Mouse (Mus musculus) neural tube, embryonic 14.5 days (tissue): ENCODE measurements around the gene Trpm8. TPM values are rescaled to one million over a fixed set of nuclear protein-coding genes. Genes with fewer than 3 reads are reported as not detected.

ENCODE experiments used
- ATAC-seq: fragments of 200-750 bp; cut with Nextera tagmentation; 2 replicates; pipeline ENCODE4 v1.8.0; 2017; ENCODE audit warnings: low read depth, mild to moderate bottlenecking, moderate TSS enrichment, moderate library complexity
- H3K27ac ChIP-seq: fragments of 300-500 bp; sonication (generic); 2 replicates; pipeline ENCODE4 v1.5.1; 2014; ENCODE audit warnings: low read depth, mild to moderate bottlenecking, control low read depth, low read length, moderate library complexity, mixed read lengths
- H3K27me3 ChIP-seq: fragments of 300-500 bp; sonication (generic); 2 replicates; pipeline ENCODE4 v1.6.1; 2014; ENCODE audit warnings: low read length; ENCODE audit not compliant: control insufficient read depth, insufficient read depth
- H3K36me3 ChIP-seq: fragments of 300-500 bp; sonication (generic); 2 replicates; pipeline ENCODE4 v1.6.1; 2014; ENCODE audit warnings: low read length, mixed read lengths; ENCODE audit not compliant: control insufficient read depth, insufficient read depth
- H3K4me1 ChIP-seq: fragments of 300-500 bp; sonication (generic); 2 replicates; pipeline ENCODE4 v1.6.1; 2014; ENCODE audit warnings: low read length; ENCODE audit not compliant: control insufficient read depth, insufficient read depth
- H3K4me2 ChIP-seq: fragments of 300-500 bp; sonication (generic); 2 replicates; pipeline ENCODE4 v1.6.1; 2014; ENCODE audit warnings: mild to moderate bottlenecking, low read depth, low read length, control low read depth
- H3K4me3 ChIP-seq: fragments of 300-500 bp; sonication (generic); 2 replicates; pipeline ENCODE4 v1.5.1; 2014; ENCODE audit warnings: low read depth, low read length, control low read depth, mixed read lengths
- H3K9ac ChIP-seq: fragments of 300-500 bp; sonication (generic); replicated peaks from 2 replicates; pipeline ENCODE4 v1.6.1; 2014; ENCODE audit warnings: low read depth, mild to moderate bottlenecking, control low read depth, low read length, mixed read lengths
- H3K9me3 ChIP-seq: fragments of 300-500 bp; sonication (generic); 2 replicates; pipeline ENCODE4 v1.6.1; 2016; ENCODE audit warnings: low read length; ENCODE audit not compliant: control insufficient read depth
- WGBS: fragments of 180-500 bp; shearing (Covaris S2); extraction: QIAGEN DNeasy Blood & Tissue Kit; methylation state at CpG from one replicate; pipeline ENCODE4 v1.1.7; 2014; 5-methylcytosine and 5-hydroxymethylcytosine counted together
- polyA plus RNA-seq: library from polyadenylated mRNA; unstranded; fragments of >200 nt; fragmentation: Nextera tagmentation; extraction: Ambion mirVana; gene quantifications from 2 replicates; pipeline ENCODE4 v1.2.1, GENCODE M21; 2014

Gene Trpm8
- polyA plus RNA-seq, 1 experiment from 2014 or later, result 0.07 TPM

- ATAC-seq, result no peak
- no peak overlapping the region for H3K9ac ChIP-seq
- no peaks in the 10 kb centered on the region for H3K4me1 ChIP-seq
- H3K4me3 ChIP-seq, result no peak overlapping the region
- peaks cover 67% of the 10 kb centered on the region for H3K9me3 ChIP-seq
- WGBS, result 66% methylated on average over 4 of the region's 4 CpGs
- no peaks in the 10 kb centered on the region for H3K27me3 ChIP-seq
- no peak overlapping the region for H3K4me2 ChIP-seq
- H3K27ac ChIP-seq, result no peak overlapping the region
- no peaks in the 10 kb centered on the region for H3K36me3 ChIP-seq
These were observed 21.4 kb downstream of the Trpm8 start for GRCm38 (mm10) chr1:88298686-88299528.

GRCm38 (mm10) chr1:88299529-88299945, 22.1 kb downstream of the Trpm8 start:
- Histone ChIP-seq H3K27ac (no peak overlapping the region), H3K27me3 (no peaks in the 10 kb centered on the region), H3K4me3 (no peak overlapping the region), H3K9ac (no peak overlapping the region), H3K9me3 (peaks cover 74% of the 10 kb centered on the region), H3K4me2 (no peak overlapping the region), H3K36me3 (no peaks in the 10 kb centered on the region), H3K4me1 (no peaks in the 10 kb centered on the region)
- 83% methylated on average over 2 of the region's 2 CpGs for WGBS
- no peak for ATAC-seq

GRCm38 (mm10) chr1:88300301-88301050, 23.0 kb downstream of the Trpm8 start:
- 0 out of 2 replicates have a peak, but pooled peaks have one; percentile 9 for ATAC-seq
- 44% methylated on average over 5 of the region's 5 CpGs for WGBS
- no peaks in the 10 kb centered on the region for H3K36me3 ChIP-seq
- H3K27ac ChIP-seq, result no peak overlapping the region
- H3K9me3 ChIP-seq, result peaks cover 79% of the 10 kb centered on the region
- no peak overlapping the region for H3K9ac ChIP-seq
- no peaks in the 10 kb centered on the region for H3K4me1 ChIP-seq
- H3K4me3 ChIP-seq, result no peak overlapping the region
- no peak overlapping the region for H3K4me2 ChIP-seq
- H3K27me3 ChIP-seq, result no peaks in the 10 kb centered on the region

- Histone ChIP-seq H3K4me1 (no peaks in the 10 kb centered on the region), H3K9ac (no peak overlapping the region), H3K4me3 (no peak overlapping the region), H3K36me3 (no peaks in the 10 kb centered on the region), H3K9me3 (peaks cover 81% of the 10 kb centered on the region), H3K27me3 (no peaks in the 10 kb centered on the region), H3K4me2 (no peak overlapping the region), H3K27ac (no peak overlapping the region)
- 72% methylated on average over 9 of the region's 9 CpGs for WGBS
- 0 out of 2 replicates have a peak, but pooled peaks have one; percentile 0 for ATAC-seq
These were observed 23.9 kb downstream of the Trpm8 start for GRCm38 (mm10) chr1:88301121-88302014.

- WGBS, result 61% methylated on average over 14 of the region's 14 CpGs
- H3K4me1 ChIP-seq, result no peaks in the 10 kb centered on the region
- H3K4me3 ChIP-seq, result no peak overlapping the region
- no peaks in the 10 kb centered on the region for H3K27me3 ChIP-seq
- no peak overlapping the region for H3K27ac ChIP-seq
- H3K4me2 ChIP-seq, result no peak overlapping the region
- ATAC-seq, result no peak
- H3K9ac ChIP-seq, result no peak overlapping the region
- peaks cover 87% of the 10 kb centered on the region for H3K9me3 ChIP-seq
- H3K36me3 ChIP-seq, result no peaks in the 10 kb centered on the region
These were observed 24.7 kb downstream of the Trpm8 start for GRCm38 (mm10) chr1:88302057-88302740.

GRCm38 (mm10) chr1:88303762-88304161, 26.3 kb downstream of the Trpm8 start:
- 63% methylated on average over 6 of the region's 6 CpGs for WGBS
- Histone ChIP-seq H3K9ac (no peak overlapping the region), H3K36me3 (no peaks in the 10 kb centered on the region), H3K4me2 (no peak overlapping the region), H3K27me3 (no peaks in the 10 kb centered on the region), H3K9me3 (peaks cover 91% of the 10 kb centered on the region), H3K4me3 (no peak overlapping the region), H3K27ac (no peak overlapping the region), H3K4me1 (no peaks in the 10 kb centered on the region)
- ATAC-seq, result no peak

- Histone ChIP-seq H3K27me3 (no peaks in the 10 kb centered on the region), H3K4me1 (no peaks in the 10 kb centered on the region), H3K9ac (no peak overlapping the region), H3K4me2 (no peak overlapping the region), H3K27ac (no peak overlapping the region), H3K36me3 (no peaks in the 10 kb centered on the region), H3K4me3 (no peak overlapping the region), H3K9me3 (peaks cover 92% of the 10 kb centered on the region)
- 65% methylated on average over 8 of the region's 8 CpGs for WGBS
- no peak for ATAC-seq
These were observed 27.0 kb downstream of the Trpm8 start for GRCm38 (mm10) chr1:88304261-88304985.
